Comparison of ENCODE assay signal across 14 mouse cellular contexts in genomic region chr17:26501826-26502225, GRCm38 (mm10). TPM values are rescaled to one million over a fixed set of nuclear protein-coding genes. Genes with fewer than 3 reads are reported as not detected.
DNase-seq lines count a peak whose midpoint lies in the region; ATAC-seq and TF ChIP-seq lines count a peak whose summit lies in the region.
"Had no signal": no experiment of that assay in that cellular context is flagged by ENCODE, and none has a peak within 500 bp of the region (broad histone marks: within the 10 kb centered on the region; RNA-seq: fewer than 3 reads in every experiment).

No protein-coding gene starts in this region.

- TF ChIP-seq CTCF in bone marrow, adult 2 months (IDR thresholded peaks at IDR 0.05; ENCODE audit: control insufficient read depth, insufficient read depth, low read length): no peak

- TF ChIP-seq POLR2A in bone marrow, adult 2 months (IDR thresholded peaks at IDR 0.05; ENCODE audit: borderline replicate concordance, control insufficient read depth, low read depth, low read length): no peak

- H3K27ac ChIP-seq in kidney, embryonic 14.5 days (ENCODE audit: low read depth, low read length): no peak overlapping the region
- peak overlapping the region; percentile 31 for H3K27ac ChIP-seq in bone marrow, adult 2 months (ENCODE audit: control insufficient read depth, insufficient read depth, low read depth, low read length, poor library complexity)
- peak overlapping the region; percentile 89 for H3K27ac ChIP-seq in midbrain, embryonic 13.5 days

- peak; percentile 40 to 54 for DNase-seq in adrenal gland, adult (ENCODE audit: inconsistent age in 2 of 2, low spot score in 1 of 2)
- DNase-seq in adrenal gland, adult 2 months: no peak
- peak; percentile 22 for DNase-seq in kidney, adult 11 months
- no peak for DNase-seq in frontal cortex, postnatal 14 days (ENCODE audit: low spot score in 2 of 2)
- no peak for DNase-seq in ovary, adult 18-20 months (ENCODE audit: low spot score)
- DNase-seq: cerebellum, adult 8-10 months; gastrocnemius, postnatal 14 days; heart, postnatal 4 days; kidney, adult 9 months; layer of hippocampus, adult 9-11 months had no signal

- peaks cover 9% of the 10 kb centered on the region for H3K36me3 ChIP-seq in kidney, embryonic 14.5 days (ENCODE audit: control insufficient read depth, insufficient read depth, low read length)
- H3K36me3 ChIP-seq in midbrain, embryonic 13.5 days: peaks cover 6% of the 10 kb centered on the region; the same call in 1 of the 2 replicates

- H3K27me3 ChIP-seq in kidney, embryonic 14.5 days (ENCODE audit: control insufficient read depth, insufficient read depth, low read length): no peaks in the 10 kb centered on the region
- no peaks in the 10 kb centered on the region for H3K27me3 ChIP-seq in midbrain, embryonic 13.5 days
- H3K27me3 ChIP-seq: limb, embryonic 12.5 days had no signal

- WGBS in kidney, embryonic 14.5 days: 93% methylated on average over 5 of the region's 5 CpGs
- 52% methylated on average over 5 of the region's 5 CpGs for WGBS in bone marrow, adult 2 months
- WGBS in midbrain, embryonic 13.5 days: 84% methylated on average over 5 of the region's 5 CpGs

- no peaks in the 10 kb centered on the region for H3K9me3 ChIP-seq in kidney, embryonic 14.5 days (ENCODE audit: control insufficient read depth, low read length)
- no peaks in the 10 kb centered on the region for H3K9me3 ChIP-seq in midbrain, embryonic 13.5 days
- H3K9me3 ChIP-seq: limb, embryonic 12.5 days had no signal

- ATAC-seq in kidney, embryonic 14.5 days (ENCODE audit: low FRiP score, low TSS enrichment): no peak
- ATAC-seq in midbrain, embryonic 13.5 days: no peak

- H3K4me2 ChIP-seq in kidney, embryonic 14.5 days (replicated peaks; ENCODE audit: low read depth, low read length): no peak overlapping the region
- no peak overlapping the region for H3K4me2 ChIP-seq in midbrain, embryonic 13.5 days (replicated peaks)

- H3K9ac ChIP-seq in kidney, embryonic 14.5 days (ENCODE audit: low read depth, low read length): no peak overlapping the region
- no peak overlapping the region for H3K9ac ChIP-seq in midbrain, embryonic 13.5 days (replicated peaks)

- no peak overlapping the region for H3K4me3 ChIP-seq in kidney, embryonic 14.5 days (ENCODE audit: low read length)
- H3K4me3 ChIP-seq in bone marrow, adult 2 months (replicated peaks; ENCODE audit: control insufficient read depth, low read depth, low read length): no peak overlapping the region
- no peak overlapping the region for H3K4me3 ChIP-seq in midbrain, embryonic 13.5 days (replicated peaks)
- H3K4me3 ChIP-seq: limb, embryonic 12.5 days had no signal

- H3K4me1 ChIP-seq in kidney, embryonic 14.5 days (ENCODE audit: control insufficient read depth, insufficient read depth, low read length): peaks cover 29% of the 10 kb centered on the region
- peaks cover 9% of the 10 kb centered on the region for H3K4me1 ChIP-seq in bone marrow, adult 2 months (ENCODE audit: control insufficient read depth, insufficient read depth, low read length)
- H3K4me1 ChIP-seq in midbrain, embryonic 13.5 days (replicated peaks): peaks cover 48% of the 10 kb centered on the region

RNA-seq across cellular contexts. Expression of gene Ergic1, which starts 59.5 kb away (rescaled TPM):
- 100 to 1,000 TPM; 166 to 170 TPM for total RNA-seq in adrenal gland, adult 2 months (2021)
- 132 and 156 TPM in 2 replicates for polyA plus RNA-seq in adrenal gland, adult 2 months (2012; rRNA removed)
- polyA plus RNA-seq in kidney, embryonic 14.5 days (2014; fragmentation: Nextera tagmentation; extraction: Ambion mirVana): 141 and 150 TPM in 2 replicates
- 9.8 and 23.4 TPM in 2 replicates for polyA plus RNA-seq in bone marrow, adult 2 months (2011; ENCODE audit: insufficient read depth, insufficient read length, low replicate concordance, missing spikeins)
- polyA plus RNA-seq in midbrain, embryonic 13.5 days (2015; fragmentation: Nextera tagmentation; extraction: Ambion mirVana): 91.5 and 102 TPM in 2 replicates

Comparison
In these comparisons a context has a peak if more than half of its experiments do, and no peak if none do; other contexts are left out.
1. DNase-seq: peak in adrenal gland, adult (2 of 2) and kidney, adult 11 months (single experiment); none in adrenal gland, adult 2 months (single experiment), frontal cortex, postnatal 14 days (0 of 2) and ovary, adult 18-20 months (single experiment).